Mouse (Mus musculus) olfactory bulb, adult 2 months (tissue): ENCODE data around the gene Arhgap44.

Experiments
- CTCF ChIP-seq: fragments of 200-500 bp; IDR thresholded peaks from 2 replicates; pipeline ENCODE4 v1.5.1; 2012; ENCODE audit warnings: low read depth, mild to moderate bottlenecking, low read length, moderate library complexity; ENCODE audit not compliant: insufficient read depth
- POLR2A ChIP-seq: fragments of 200-500 bp; IDR thresholded peaks from 2 replicates; pipeline ENCODE4 v1.6.1; 2012; ENCODE audit warnings: mild to moderate bottlenecking, low read depth, low read length, moderate library complexity; ENCODE audit not compliant: insufficient read depth

GRCm38 (mm10) chr11:65203020-65203419 lies 40.3 kb upstream of the Arhgap44 start:
- TF ChIP-seq POLR2A (no peak), CTCF (no peak)
